Mouse (Mus musculus) layer of hippocampus, adult 11-12 months (tissue): ENCODE measurements at regions not wholly inside any gene's neighbourhood (a gene's known extent, or its start where the extent isn't known, plus 50 kb on each side); places are given as distances from the start of the nearest gene placed in this dataset.

ENCODE experiments used
- DNase-seq: peaks from one replicate; pipeline ENCODE4 v3.0.0; 2022; ENCODE audit warnings: low spot score

- DNase-seq: no peak
Observed at GRCm38 (mm10) chr11:30372924-30373323, 98.7 kb downstream of the 4930505A04Rik start.

- no peak for DNase-seq
Observed at GRCm38 (mm10) chr11:30371963-30372362, 99.7 kb downstream of the 4930505A04Rik start.

GRCm38 (mm10) chr11:30369601-30370240 is 101.7 kb upstream of the Sptbn1 start:
- no peak for DNase-seq

- peak; percentile 54 for DNase-seq
Observed at GRCm38 (mm10) chr11:30367373-30368225, 99.6 kb upstream of the Sptbn1 start.

- no peak for DNase-seq
Observed at GRCm38 (mm10) chr11:30366491-30366890, 98.5 kb upstream of the Sptbn1 start.

GRCm38 (mm10) chr11:30364993-30365392 is 97.0 kb upstream of the Sptbn1 start:
- no peak for DNase-seq

- no peak for DNase-seq
Observed at GRCm38 (mm10) chr11:30364591-30364990, 96.6 kb upstream of the Sptbn1 start.

- no peak for DNase-seq
Observed at GRCm38 (mm10) chr11:30358196-30358595, 90.2 kb upstream of the Sptbn1 start.

GRCm38 (mm10) chr11:30355356-30355755 is 87.4 kb upstream of the Sptbn1 start:
- no peak for DNase-seq

- no peak for DNase-seq
Observed at GRCm38 (mm10) chr11:30326371-30326770, 58.4 kb upstream of the Sptbn1 start.
